Mouse (Mus musculus): ENCODE results near the gene Atp6v0c. TPM values are rescaled to one million over a fixed set of nuclear protein-coding genes. Genes with fewer than 3 reads are reported as not detected.

Atp6v0c gene
- polyA plus RNA-seq, 1 experiment: 1,361 TPM

DNA sequence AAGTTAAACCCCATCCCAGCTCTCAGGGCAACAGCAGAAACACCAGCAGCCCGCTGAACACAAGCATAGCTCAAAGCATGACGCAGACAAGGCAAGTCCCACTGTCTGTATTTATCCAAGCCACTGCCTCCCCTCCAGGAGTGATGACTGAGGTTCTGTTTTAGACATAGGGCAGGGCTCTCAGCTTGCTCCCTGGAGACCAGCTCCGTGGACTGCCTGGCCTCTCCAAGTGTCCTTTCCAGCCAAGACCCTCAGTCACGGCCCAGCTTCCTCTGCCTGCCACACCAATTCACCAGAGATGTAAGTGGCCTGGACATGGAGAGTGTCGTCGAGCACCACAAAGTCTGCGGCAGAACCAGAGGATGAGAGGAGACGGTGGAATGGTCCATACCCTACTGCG lies 13.8 kb downstream of the Atp6v0c start:
- DNase-seq (ENCODE audit: low read depth): no peak
- TF ChIP-seq CTCF (IDR thresholded peaks at IDR 0.05; ENCODE audit: borderline replicate concordance, extremely low read depth, insufficient read depth, insufficient read length): no peak
- TF ChIP-seq POLR2A (IDR thresholded peaks at IDR 0.05; ENCODE audit: borderline replicate concordance, extremely low read depth, insufficient read depth, insufficient read length, poor library complexity, severe bottlenecking): no peak

DNA sequence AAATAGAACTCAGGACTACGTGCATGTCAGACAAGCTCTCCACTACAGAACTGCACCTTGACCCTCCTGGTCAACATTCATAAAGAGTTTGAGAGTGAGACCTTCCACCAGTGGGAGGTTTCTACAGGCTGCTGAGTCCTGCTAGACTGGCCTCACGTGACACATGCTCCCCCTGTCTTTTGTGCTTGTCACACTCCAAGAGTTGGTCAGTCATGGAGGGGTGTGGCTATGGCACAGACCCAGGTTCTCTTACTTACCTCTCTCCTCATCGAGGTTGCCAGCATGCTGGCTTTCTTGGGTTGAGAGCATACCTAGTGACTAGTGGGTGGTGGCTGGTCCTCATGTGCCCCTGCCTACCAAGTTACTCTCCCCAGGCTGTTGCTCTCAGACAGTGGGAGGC lies 15.0 kb downstream of the Atp6v0c start:
- DNase-seq (ENCODE audit: low read depth): no peak
- no peak for TF ChIP-seq POLR2A (IDR thresholded peaks at IDR 0.05; ENCODE audit: borderline replicate concordance, extremely low read depth, insufficient read depth, insufficient read length, poor library complexity, severe bottlenecking)
- TF ChIP-seq CTCF (IDR thresholded peaks at IDR 0.05; ENCODE audit: borderline replicate concordance, extremely low read depth, insufficient read depth, insufficient read length): no peak

DNA sequence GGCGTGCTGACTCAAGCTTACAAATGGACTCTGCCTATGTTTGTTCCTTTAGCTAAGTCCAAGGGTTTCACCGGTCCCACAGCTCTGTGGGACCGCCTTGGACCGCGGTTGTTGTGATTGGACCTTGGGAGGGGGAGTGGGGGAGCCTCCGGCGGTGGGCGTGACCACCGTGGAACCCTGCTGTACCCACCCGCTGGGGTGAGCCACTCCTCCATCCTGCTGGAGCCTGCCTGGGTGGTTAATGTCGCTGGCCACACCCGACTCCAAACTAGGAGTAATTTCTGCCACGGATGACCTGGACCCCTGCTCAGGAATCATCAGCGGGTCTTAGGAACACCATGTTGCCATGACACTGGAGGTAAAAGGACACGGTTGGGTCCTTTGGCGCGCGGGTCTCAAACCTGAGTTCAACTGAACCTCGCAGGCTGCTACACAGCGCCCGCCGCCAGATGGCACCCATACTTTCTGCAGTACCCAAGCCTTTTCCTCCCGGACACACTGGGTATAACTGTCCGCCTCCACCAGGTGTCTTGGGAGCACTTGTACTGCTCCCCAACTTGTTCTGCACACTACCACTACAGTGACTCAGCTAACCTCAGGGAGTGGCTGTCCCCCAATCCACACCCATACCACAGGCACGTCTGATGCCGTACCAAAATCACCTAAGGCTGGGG lies 17.5 kb downstream of the Atp6v0c start:
- DNase-seq (ENCODE audit: low read depth): peak; percentile 84
- TF ChIP-seq CTCF (IDR thresholded peaks at IDR 0.05; ENCODE audit: borderline replicate concordance, extremely low read depth, insufficient read depth, insufficient read length): peak; percentile 82
- no peak for TF ChIP-seq POLR2A (IDR thresholded peaks at IDR 0.05; ENCODE audit: borderline replicate concordance, extremely low read depth, insufficient read depth, insufficient read length, poor library complexity, severe bottlenecking)

DNA sequence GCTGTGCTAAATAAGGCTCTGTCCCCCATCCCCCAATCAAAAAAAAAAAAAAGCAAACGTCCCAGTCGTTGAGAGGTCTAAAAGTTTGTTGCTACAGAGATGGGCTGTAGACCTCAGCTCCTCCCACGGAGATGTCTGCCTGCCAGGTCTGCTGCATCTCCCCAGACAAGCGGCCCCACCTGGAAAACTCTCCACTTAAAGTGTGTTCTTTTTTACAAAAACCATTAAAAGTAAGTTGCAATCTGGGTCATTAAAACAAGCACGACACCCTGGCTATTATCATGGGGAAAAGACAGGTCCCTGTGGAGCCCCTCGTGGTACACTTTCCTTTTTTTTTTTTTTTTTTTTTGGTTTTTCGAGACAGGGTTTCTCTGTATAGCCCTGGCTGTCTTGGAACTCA lies 18.1 kb downstream of the Atp6v0c start:
- TF ChIP-seq CTCF (IDR thresholded peaks at IDR 0.05; ENCODE audit: borderline replicate concordance, extremely low read depth, insufficient read depth, insufficient read length) (no peak), POLR2A (IDR thresholded peaks at IDR 0.05; ENCODE audit: borderline replicate concordance, extremely low read depth, insufficient read depth, insufficient read length, poor library complexity, severe bottlenecking) (no peak)
- no peak for DNase-seq (ENCODE audit: low read depth)

DNA sequence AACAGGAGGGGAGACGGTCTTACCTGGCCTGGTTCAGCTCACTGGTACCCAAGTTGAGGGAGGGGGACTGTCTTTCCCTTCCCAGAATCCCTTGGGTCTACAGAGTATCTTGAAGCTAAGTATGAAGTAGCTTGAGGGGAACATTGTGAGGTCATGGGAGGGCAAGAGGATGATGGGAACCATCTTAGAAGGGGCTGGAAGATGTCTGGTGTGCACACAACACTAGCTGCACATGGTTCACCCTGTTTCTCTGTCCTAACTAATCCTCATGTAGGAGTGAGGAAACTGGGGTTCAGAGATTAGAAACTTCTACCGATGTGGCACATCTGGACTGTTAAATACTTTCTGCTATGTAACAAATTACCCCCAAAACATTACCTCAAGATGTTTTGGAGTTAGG lies 18.7 kb downstream of the Atp6v0c start, which contains the start of gene Pdpk1:
Gene Pdpk1, minus strand, starts transcription at position 101 of the 400 bp plus-strand sequence.
- TF ChIP-seq CTCF (IDR thresholded peaks at IDR 0.05; ENCODE audit: borderline replicate concordance, extremely low read depth, insufficient read depth, insufficient read length) (no peak), POLR2A (IDR thresholded peaks at IDR 0.05; ENCODE audit: borderline replicate concordance, extremely low read depth, insufficient read depth, insufficient read length, poor library complexity, severe bottlenecking) (no peak)
- DNase-seq (ENCODE audit: low read depth): no peak

DNA sequence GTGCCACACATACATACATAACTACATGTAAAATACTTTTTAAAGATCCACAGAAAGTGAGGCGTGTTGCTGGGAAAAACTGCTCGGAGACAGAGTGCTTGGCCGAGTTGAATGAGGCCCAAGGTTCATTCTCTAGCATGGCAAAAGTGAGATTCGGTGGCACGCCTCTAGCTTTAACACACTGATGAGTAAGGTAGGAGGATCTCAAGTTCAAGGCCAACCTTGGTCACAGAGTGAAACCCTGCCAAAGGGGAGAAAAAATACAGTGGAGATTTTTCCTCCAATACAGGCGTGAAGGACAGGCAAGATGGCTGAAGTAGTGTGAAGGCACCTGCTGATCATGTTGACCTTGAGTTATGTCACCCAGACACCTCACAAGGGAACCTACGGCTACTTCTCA lies 20.1 kb downstream of the Atp6v0c start:
- no peak for TF ChIP-seq POLR2A (IDR thresholded peaks at IDR 0.05; ENCODE audit: borderline replicate concordance, extremely low read depth, insufficient read depth, insufficient read length, poor library complexity, severe bottlenecking)
- TF ChIP-seq CTCF (IDR thresholded peaks at IDR 0.05; ENCODE audit: borderline replicate concordance, extremely low read depth, insufficient read depth, insufficient read length): no peak
- DNase-seq (ENCODE audit: low read depth): no peak

DNA sequence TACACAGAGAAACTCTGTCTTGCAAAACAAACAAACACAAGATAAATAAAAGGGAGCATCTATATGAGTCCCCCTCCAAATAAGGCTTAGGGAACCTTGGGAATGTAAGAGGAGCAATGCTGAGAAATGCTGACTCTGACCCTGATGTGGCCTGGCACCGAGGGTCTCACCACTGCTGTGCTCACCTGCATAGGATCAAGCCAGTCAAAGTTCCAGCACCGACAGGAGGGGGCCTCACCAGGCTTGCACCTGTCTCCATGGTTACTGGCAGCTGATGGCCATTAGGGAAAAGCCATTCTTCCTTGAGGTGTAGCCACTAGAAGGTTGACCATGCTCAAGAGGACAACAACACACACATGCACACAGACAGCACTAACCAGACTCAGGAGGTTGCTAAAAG lies 26.6 kb downstream of the Atp6v0c start:
- DNase-seq (ENCODE audit: low read depth): no peak
- TF ChIP-seq POLR2A (IDR thresholded peaks at IDR 0.05; ENCODE audit: borderline replicate concordance, extremely low read depth, insufficient read depth, insufficient read length, poor library complexity, severe bottlenecking): no peak
- no peak for TF ChIP-seq CTCF (IDR thresholded peaks at IDR 0.05; ENCODE audit: borderline replicate concordance, extremely low read depth, insufficient read depth, insufficient read length)

DNA sequence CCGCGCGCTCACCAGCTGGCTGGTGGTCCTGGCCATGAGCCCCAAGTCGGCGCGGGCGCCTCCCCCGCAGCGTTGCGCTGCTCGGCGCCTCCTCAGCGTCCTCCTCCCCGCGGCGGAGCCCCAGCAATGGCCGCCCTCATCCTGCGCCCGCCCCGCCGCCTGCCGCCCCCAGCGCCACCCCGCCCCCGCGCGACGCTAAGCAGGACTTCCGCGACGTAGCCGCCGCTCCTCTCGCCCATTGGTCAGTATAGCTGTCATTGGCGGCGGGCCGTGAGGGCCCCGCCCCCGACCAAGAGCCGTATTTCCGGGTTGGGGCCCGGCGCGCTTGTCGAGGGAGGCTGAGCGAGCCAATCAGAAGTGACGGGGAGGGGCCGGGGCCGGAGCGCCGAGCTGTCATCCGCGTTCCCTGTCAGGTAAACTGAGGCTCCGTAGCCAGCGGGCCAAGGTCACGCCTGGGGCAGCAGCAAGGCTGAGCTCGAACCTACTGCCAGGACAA lies 28.0 kb downstream of the Atp6v0c start:
- TF ChIP-seq POLR2A (IDR thresholded peaks at IDR 0.05; ENCODE audit: borderline replicate concordance, extremely low read depth, insufficient read depth, insufficient read length, poor library complexity, severe bottlenecking) (peak; percentile 90), CTCF (IDR thresholded peaks at IDR 0.05; ENCODE audit: borderline replicate concordance, extremely low read depth, insufficient read depth, insufficient read length) (no peak)
- DNase-seq (ENCODE audit: low read depth): peak; percentile 99

DNA sequence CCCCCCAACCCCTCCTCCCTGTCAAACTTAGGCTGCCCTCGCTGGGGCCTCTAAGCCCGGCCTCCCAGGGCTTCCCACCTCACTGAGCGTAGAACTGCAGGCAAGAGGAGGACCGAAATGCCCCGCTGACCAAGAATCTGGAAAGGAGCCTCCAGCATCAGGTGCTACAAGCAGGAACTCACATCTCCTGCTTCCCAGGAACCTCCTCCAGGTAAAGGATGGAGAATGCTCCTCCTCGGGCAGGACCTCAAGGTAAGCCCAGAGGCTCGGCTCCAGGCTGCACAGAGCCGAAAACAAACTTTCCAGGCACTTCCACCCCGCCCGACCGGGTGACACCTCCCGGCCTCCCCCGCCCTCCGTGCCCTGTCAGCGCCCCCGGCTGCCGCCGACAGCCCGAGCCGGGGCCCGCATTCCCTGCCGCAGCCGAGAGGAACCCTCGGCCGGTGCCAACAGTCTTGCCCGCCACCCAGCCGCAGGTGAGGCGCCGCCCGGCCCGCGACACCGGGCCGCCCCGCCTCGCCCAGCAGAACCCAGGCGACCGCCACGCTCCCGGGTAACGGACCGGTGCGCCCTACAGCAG lies 28.6 kb downstream of the Atp6v0c start:
- TF ChIP-seq POLR2A (IDR thresholded peaks at IDR 0.05; ENCODE audit: borderline replicate concordance, extremely low read depth, insufficient read depth, insufficient read length, poor library complexity, severe bottlenecking): no peak
- TF ChIP-seq CTCF (IDR thresholded peaks at IDR 0.05; ENCODE audit: borderline replicate concordance, extremely low read depth, insufficient read depth, insufficient read length): no peak
- peak; percentile 16 for DNase-seq (ENCODE audit: low read depth)

DNA sequence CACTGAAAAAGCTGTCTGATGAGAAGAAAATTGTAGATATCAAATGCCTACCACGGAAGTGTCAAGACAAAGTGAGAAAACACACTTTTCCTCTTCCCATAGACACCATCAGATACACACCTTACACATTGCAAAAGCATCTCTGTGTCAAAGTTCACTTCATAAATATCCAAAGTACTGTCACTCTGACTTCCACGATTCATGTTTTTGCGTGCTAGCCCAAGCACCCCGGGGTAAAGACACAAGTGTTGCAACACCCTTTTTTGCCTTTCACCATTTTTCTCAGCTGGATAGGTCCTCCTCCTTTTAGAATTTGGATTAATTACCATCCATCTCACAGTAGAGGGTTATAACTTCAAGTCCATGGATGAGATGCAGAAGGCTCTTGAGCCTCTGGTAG lies 29.5 kb downstream of the Atp6v0c start:
- TF ChIP-seq POLR2A (IDR thresholded peaks at IDR 0.05; ENCODE audit: borderline replicate concordance, extremely low read depth, insufficient read depth, insufficient read length, poor library complexity, severe bottlenecking) (no peak), CTCF (IDR thresholded peaks at IDR 0.05; ENCODE audit: borderline replicate concordance, extremely low read depth, insufficient read depth, insufficient read length) (no peak)
- DNase-seq (ENCODE audit: low read depth): no peak

DNA sequence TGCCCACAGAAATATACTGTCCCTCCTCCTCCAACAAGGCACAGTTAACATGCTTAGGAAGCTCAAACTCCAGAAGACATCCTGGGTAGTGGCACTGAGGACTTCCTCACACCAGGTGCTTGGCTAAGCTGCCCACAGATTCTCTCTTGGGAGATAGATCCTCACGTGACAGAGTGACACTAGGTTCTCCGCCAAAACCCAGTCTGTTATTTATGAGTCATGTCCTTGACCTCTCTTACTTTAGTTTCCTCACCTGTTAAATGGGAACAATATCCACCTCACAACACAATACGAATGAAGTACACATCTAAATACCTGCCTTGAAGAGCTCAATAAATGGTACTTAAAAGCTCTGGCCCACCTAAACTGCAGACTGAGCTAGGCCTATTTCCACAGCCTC lies 30.2 kb downstream of the Atp6v0c start:
- TF ChIP-seq POLR2A (IDR thresholded peaks at IDR 0.05; ENCODE audit: borderline replicate concordance, extremely low read depth, insufficient read depth, insufficient read length, poor library complexity, severe bottlenecking): no peak
- TF ChIP-seq CTCF (IDR thresholded peaks at IDR 0.05; ENCODE audit: borderline replicate concordance, extremely low read depth, insufficient read depth, insufficient read length): no peak
- no peak for DNase-seq (ENCODE audit: low read depth)

All from brain, embryonic 14.5 days (tissue).